Mouse (Mus musculus): Measurements from ENCODE around the gene Adora2a. TPM values are rescaled to one million over a fixed set of nuclear protein-coding genes. Genes with fewer than 3 reads are reported as not detected.

The Adora2a gene
- total RNA-seq (2012; rRNA removed), result not detected in 2 replicates
- under 1 TPM in 1 of 2 experiments, not detected in 1; 0.04 TPM for polyA plus RNA-seq (2012; ENCODE audit: insufficient read depth in 1 of 2, insufficient read length in 2 of 2, low read depth in 1 of 2, low replicate concordance in 2 of 2, missing spikeins in 1 of 2)

GRCm38 (mm10) chr10:75316872-75316907 lies at the start of gene Adora2a:
Gene Adora2a (plus strand): TSS chr10:75316877.
- Histone ChIP-seq H3K27me3 (ENCODE audit: control insufficient read depth in 1 of 2, insufficient read depth in 2 of 2, low read length in 2 of 2) (no peaks in the 10 kb centered on the region), H3K36me3 (ENCODE audit: control insufficient read depth in 1 of 2, insufficient read depth in 2 of 2, low read length in 2 of 2) (no peaks in the 10 kb centered on the region), H3K27ac (ENCODE audit: control insufficient read depth, low read depth, low read length) (no peak within 1 kb of the TSS), H3K4me1 (ENCODE audit: control insufficient read depth in 1 of 2, insufficient read depth in 2 of 2, low read length in 2 of 2) (no peaks in the 10 kb centered on the region), H3K9ac (ENCODE audit: control insufficient read depth, low read depth, low read length, poor library complexity, severe bottlenecking) (no peak within 1 kb of the TSS), H3K79me2 (ENCODE audit: control insufficient read depth, insufficient read depth, low read length, poor library complexity) (no peaks in the 10 kb centered on the region), H3K9me3 (replicated peaks; ENCODE audit: insufficient read depth, low read length) (no peaks in the 10 kb centered on the region), H3K4me3 (ENCODE audit: control insufficient read depth in 1 of 2, insufficient read depth in 1 of 2, low read depth in 2 of 2, low read length in 2 of 2) (no peak within 1 kb of the TSS)
- TF ChIP-seq MXI1 (IDR thresholded peaks at IDR 0.05; ENCODE audit: low read depth, low read length) (no peak), E2F4 (IDR thresholded peaks at IDR 0.05; ENCODE audit: borderline replicate concordance, low read depth, low read length) (no peak), ZMIZ1 (IDR thresholded peaks at IDR 0.05; ENCODE audit: low read depth, low read length) (no peak), JUND (IDR thresholded peaks at IDR 0.05; ENCODE audit: low read depth, low read length) (no peak)
- no peak for DNase-seq (ENCODE audit: low read depth, low spot score)

- no peaks in the 10 kb centered on the region for H3K27me3 ChIP-seq (ENCODE audit: control insufficient read depth in 1 of 2, insufficient read depth in 2 of 2, low read length in 2 of 2)
- DNase-seq (ENCODE audit: low read depth, low spot score), result peak; percentile 79
- TF ChIP-seq TCF12 (IDR thresholded peaks at IDR 0.05; ENCODE audit: low read depth, low read length) (peak; percentile 68), MXI1 (IDR thresholded peaks at IDR 0.05; ENCODE audit: low read depth, low read length) (peak; percentile 65), MEF2A (IDR thresholded peaks at IDR 0.05; ENCODE audit: extremely low read depth, insufficient replicate concordance, low read depth, low read length, poor library complexity, severe bottlenecking) (no peak), TAL1 (IDR thresholded peaks at IDR 0.05; ENCODE audit: low read length) (peak; percentile 55), USF1 (IDR thresholded peaks at IDR 0.05; ENCODE audit: low read depth, low read length) (no peak), MAZ (IDR thresholded peaks at IDR 0.05; ENCODE audit: low read depth, low read length) (no peak), ETS1 (IDR thresholded peaks at IDR 0.05; ENCODE audit: low read depth, low read length) (peak; percentile 82), ZC3H11A (IDR thresholded peaks at IDR 0.05; ENCODE audit: low read depth, low read length) (no peak), GATA1 (IDR thresholded peaks at IDR 0.05; ENCODE audit: low read depth, low read length) (peak; percentile 77), MAFK (IDR thresholded peaks at IDR 0.05; ENCODE audit: borderline replicate concordance, low read depth, low read length) (no peak), SIN3A (IDR thresholded peaks at IDR 0.05; ENCODE audit: low read length) (peak; percentile 32; the same call in 1 of the 2 replicates), RCOR1 (IDR thresholded peaks at IDR 0.05; ENCODE audit: low read depth, low read length) (0 out of 2 replicates have a peak, but pooled peaks have one; percentile 20), JUND (IDR thresholded peaks at IDR 0.05; ENCODE audit: low read depth, low read length) (no peak), ELF1 (IDR thresholded peaks at IDR 0.05; ENCODE audit: low read depth, low read length) (no peak), ZNF384 (IDR thresholded peaks at IDR 0.05; ENCODE audit: low read depth, low read length) (no peak), POLR2A (IDR thresholded peaks at IDR 0.05; ENCODE audit: control insufficient read depth in 1 of 2, insufficient read depth in 1 of 2, low read depth in 1 of 2, low read length in 2 of 2, poor library complexity in 1 of 2) (no peak), POLR2AphosphoS2 (IDR thresholded peaks at IDR 0.05; ENCODE audit: low read length) (no peak), ZMIZ1 (IDR thresholded peaks at IDR 0.05; ENCODE audit: low read depth, low read length) (no peak), USF2 (IDR thresholded peaks at IDR 0.05; ENCODE audit: borderline replicate concordance in 1 of 2, insufficient read depth in 1 of 2, low read depth in 1 of 2, low read length in 2 of 2) (no peak), GABPA (IDR thresholded peaks at IDR 0.05; ENCODE audit: low read depth, low read length) (no peak), UBTF (IDR thresholded peaks at IDR 0.05; ENCODE audit: borderline replicate concordance, insufficient read depth, low read depth, low read length) (no peak), CHD1 (IDR thresholded peaks at IDR 0.05; ENCODE audit: low read depth, low read length) (no peak), POLR2AphosphoS5 (IDR thresholded peaks at IDR 0.05; ENCODE audit: borderline replicate concordance, low read depth, low read length) (no peak), CHD2 (IDR thresholded peaks at IDR 0.05; ENCODE audit: low read length) (no peak), NRF1 (IDR thresholded peaks at IDR 0.05; ENCODE audit: insufficient read depth, low read depth, low read length, poor library complexity, severe bottlenecking) (no peak), MAX (IDR thresholded peaks at IDR 0.05; ENCODE audit: low read length) (peak; percentile 48; the same call in 1 of the 2 replicates), MYC (IDR thresholded peaks at IDR 0.05; ENCODE audit: low read depth, low read length) (peak; percentile 47; the same call in 1 of the 2 replicates), KAT2A (conservative IDR thresholded peaks at IDR 0.05; ENCODE audit: low read depth, low read length) (no peak), MYB (IDR thresholded peaks at IDR 0.05; ENCODE audit: low read depth, low read length) (no peak), EP300 (IDR thresholded peaks at IDR 0.05; ENCODE audit: low read depth in 1 of 2, low read length in 2 of 2) (peak; percentile 69), NELFE (IDR thresholded peaks at IDR 0.05; ENCODE audit: low read depth, low read length) (no peak)
Measured at GRCm38 (mm10) chr10:75273020-75273419, 43.7 kb upstream of the Adora2a start.

More at GRCm38 (mm10) chr10:75273020-75273419, 43.7 kb upstream of the Adora2a start:
- peaks cover 2 to 15% of the 10 kb centered on the region in 2 experiments for H3K36me3 ChIP-seq (ENCODE audit: control insufficient read depth in 1 of 2, insufficient read depth in 2 of 2, low read length in 2 of 2)
- H3K4me1 ChIP-seq (ENCODE audit: control insufficient read depth in 1 of 2, insufficient read depth in 2 of 2, low read length in 2 of 2), result peaks cover 3 to 7% of the 10 kb centered on the region in 2 experiments
- H3K27ac ChIP-seq (ENCODE audit: control insufficient read depth, low read depth, low read length), result peak overlapping the region; percentile 23; the same call in 1 of the 2 replicates
- no peaks in the 10 kb centered on the region for H3K9me3 ChIP-seq (replicated peaks; ENCODE audit: insufficient read depth, low read length)
- H3K79me2 ChIP-seq (ENCODE audit: control insufficient read depth, insufficient read depth, low read length, poor library complexity), result no peaks in the 10 kb centered on the region
- H3K9ac ChIP-seq (ENCODE audit: control insufficient read depth, low read depth, low read length, poor library complexity, severe bottlenecking), result no peak overlapping the region
- no peak overlapping the region for H3K4me3 ChIP-seq (ENCODE audit: control insufficient read depth in 1 of 2, insufficient read depth in 1 of 2, low read depth in 2 of 2, low read length in 2 of 2)
